Mouse (Mus musculus) bone marrow, adult 2 months (tissue): ENCODE measurements around the gene Rgl1. TPM values are rescaled to one million over a fixed set of nuclear protein-coding genes. Genes with fewer than 3 reads are reported as not detected.

Experiments
- H3K27ac ChIP-seq: fragments of 200-500 bp; 2 replicates; pipeline ENCODE4 v1.5.1; 2012; ENCODE audit warnings: low read depth, mild to moderate bottlenecking, control low read depth, inconsistent platforms, low read length; ENCODE audit not compliant: control insufficient read depth, poor library complexity, insufficient read depth
- H3K4me1 ChIP-seq: fragments of 200-500 bp; 2 replicates; pipeline ENCODE4 v1.6.1; 2011; ENCODE audit warnings: low read length; ENCODE audit not compliant: control insufficient read depth, insufficient read depth
- H3K4me3 ChIP-seq: fragments of 200-500 bp; replicated peaks from 2 replicates; pipeline ENCODE3; 2011; ENCODE audit warnings: mild to moderate bottlenecking, low read depth, low read length, control low read depth; ENCODE audit not compliant: control insufficient read depth
- CTCF ChIP-seq: fragments of 200-500 bp; IDR thresholded peaks from 2 replicates; pipeline ENCODE4 v1.5.1; 2011; ENCODE audit warnings: low read length, control low read depth; ENCODE audit not compliant: control insufficient read depth, insufficient read depth
- POLR2A ChIP-seq: fragments of 200-500 bp; IDR thresholded peaks from 2 replicates; pipeline ENCODE4 v1.6.1; 2011; ENCODE audit warnings: low read depth, mild to moderate bottlenecking, control low read depth, low read length, borderline replicate concordance; ENCODE audit not compliant: control insufficient read depth
- WGBS: fragments of 180-500 bp; shearing (Covaris S2); methylation state at CpG from one replicate; pipeline ENCODE4 v1.1.7; 2018; 5-methylcytosine and 5-hydroxymethylcytosine counted together
- polyA plus RNA-seq: library from polyadenylated mRNA; stranded (reverse); fragments of >200 nt; gene quantifications from 2 replicates; pipeline ENCODE4 v1.2.4, GENCODE M21; 2011; ENCODE audit warnings: low replicate concordance; ENCODE audit not compliant: missing spikeins, insufficient read depth, insufficient read length

Rgl1 gene
- polyA plus RNA-seq: 8.6 and 9.2 TPM in 2 replicates

GRCm38 (mm10) chr1:152766032-152766772 lies at the start of gene Rgl1, which contains the start of gene Arpc5:
Gene Rgl1, minus strand, starts transcription at chr1:152766351.
Gene Arpc5, plus strand, starts transcription at chr1:152766542.
- Histone ChIP-seq H3K4me3 (peak within 1 kb of the TSS; percentile 99), H3K27ac (peak within 1 kb of the TSS; percentile 97), H3K4me1 (no peaks in the 10 kb centered on the region)
- under 1% methylated on average over 86 of the region's 86 CpGs for WGBS
- TF ChIP-seq CTCF (no peak), POLR2A (peak; percentile 98)

- H3K27ac ChIP-seq: no peak overlapping the region
- peaks cover 7% of the 10 kb centered on the region; the same call in 1 of the 2 replicates for H3K4me1 ChIP-seq
- no peak for TF ChIP-seq POLR2A
- peak; percentile 36 for TF ChIP-seq CTCF
- WGBS: 57% methylated on average over 7 of the region's 7 CpGs
- H3K4me3 ChIP-seq: no peak overlapping the region
Observed at GRCm38 (mm10) chr1:152815265-152815701, 49.1 kb upstream of the Rgl1 start.

GRCm38 (mm10) chr1:152810533-152811439 lies 44.6 kb upstream of the Rgl1 start:
- peaks cover 7% of the 10 kb centered on the region; the same call in 1 of the 2 replicates for H3K4me1 ChIP-seq
- TF ChIP-seq POLR2A (no peak), CTCF (no peak)
- H3K27ac ChIP-seq: peak overlapping the region; percentile 70
- 48% methylated on average over 13 of the region's 13 CpGs for WGBS
- peak overlapping the region; percentile 57 for H3K4me3 ChIP-seq

GRCm38 (mm10) chr1:152809541-152810252 lies 43.5 kb upstream of the Rgl1 start:
- WGBS: 49% methylated on average over 8 of the region's 8 CpGs

GRCm38 (mm10) chr1:152808392-152808680 lies 42.2 kb upstream of the Rgl1 start:
- no peak for TF ChIP-seq POLR2A
- TF ChIP-seq CTCF: no peak
- H3K27ac ChIP-seq: peak overlapping the region; percentile 99
- 20% methylated on average over 2 of the region's 2 CpGs for WGBS
- H3K4me3 ChIP-seq: peak overlapping the region; percentile 69
- peaks cover 3% of the 10 kb centered on the region; the same call in 1 of the 2 replicates for H3K4me1 ChIP-seq

More at GRCm38 (mm10) chr1:152809541-152810252, 43.5 kb upstream of the Rgl1 start:
- Histone ChIP-seq H3K27ac (peak overlapping the region; percentile 99), H3K4me1 (peaks cover 8% of the 10 kb centered on the region; the same call in 1 of the 2 replicates), H3K4me3 (peak overlapping the region; percentile 80)
- no peak for TF ChIP-seq POLR2A
- TF ChIP-seq CTCF: no peak

- 4% methylated on average over 18 of the region's 18 CpGs for WGBS
- H3K4me1 ChIP-seq: peaks cover 3% of the 10 kb centered on the region; the same call in 1 of the 2 replicates
Observed at GRCm38 (mm10) chr1:152807619-152808391, 41.7 kb upstream of the Rgl1 start.

GRCm38 (mm10) chr1:152804907-152805306 lies 38.8 kb upstream of the Rgl1 start:
- Histone ChIP-seq H3K4me3 (no peak overlapping the region), H3K27ac (peak overlapping the region; percentile 54; the same call in 1 of the 2 replicates), H3K4me1 (peaks cover 3% of the 10 kb centered on the region; the same call in 1 of the 2 replicates)
- WGBS: 65% methylated on average over 6 of the region's 6 CpGs
- no peak for TF ChIP-seq POLR2A
- TF ChIP-seq CTCF: no peak

More at GRCm38 (mm10) chr1:152807619-152808391, 41.7 kb upstream of the Rgl1 start:
- peak overlapping the region; percentile 69 for H3K4me3 ChIP-seq
- peak overlapping the region; percentile 99 for H3K27ac ChIP-seq
- TF ChIP-seq POLR2A (peak; percentile 73; the same call in 1 of the 2 replicates), CTCF (no peak)
